Mouse (Mus musculus) MEL (cell line): ENCODE results near the gene Gm7257.

Experiments
- CTCF ChIP-seq, 3 experiments: IDR thresholded peaks in 2 of 3; conservative IDR thresholded peaks in 1 of 3; 2 replicates each; pipeline ENCODE4 v1.5.1; 2011 to 2012; ENCODE audit warnings: low read length in 3 of 3, low read depth in 2 of 3, mild to moderate bottlenecking in 2 of 3, improper control_type of control experiment in 1 of 3, inconsistent platforms in 1 of 3, mixed read lengths in 1 of 3, moderate library complexity in 1 of 3; ENCODE audit not compliant: control insufficient read depth in 1 of 3, insufficient read depth in 1 of 3, poor library complexity in 1 of 3, severe bottlenecking in 1 of 3
- E2F4 ChIP-seq: IDR thresholded peaks from 2 replicates; pipeline ENCODE4 v1.6.1; 2011; ENCODE audit warnings: low read depth, low read length, improper control_type of control experiment, borderline replicate concordance
- POLR2A ChIP-seq, 2 experiments: IDR thresholded peaks; 2 replicates each; pipeline ENCODE4 v1.6.1; 2011 to 2012; ENCODE audit warnings: low read length in 2 of 2, mild to moderate bottlenecking in 2 of 2, control low read depth in 1 of 2, improper control_type of control experiment in 1 of 2, low read depth in 1 of 2, moderate library complexity in 1 of 2; ENCODE audit not compliant: control insufficient read depth in 1 of 2, insufficient read depth in 1 of 2, poor library complexity in 1 of 2
- SMC3 ChIP-seq: IDR thresholded peaks from 2 replicates; pipeline ENCODE4 v1.6.1; 2011; ENCODE audit warnings: low read depth, low read length, improper control_type of control experiment
- ZKSCAN1 ChIP-seq: IDR thresholded peaks from 2 replicates; pipeline ENCODE4 v1.6.1; 2012; ENCODE audit warnings: low read depth, mild to moderate bottlenecking, inconsistent platforms, low read length, improper control_type of control experiment, moderate library complexity

DNA sequence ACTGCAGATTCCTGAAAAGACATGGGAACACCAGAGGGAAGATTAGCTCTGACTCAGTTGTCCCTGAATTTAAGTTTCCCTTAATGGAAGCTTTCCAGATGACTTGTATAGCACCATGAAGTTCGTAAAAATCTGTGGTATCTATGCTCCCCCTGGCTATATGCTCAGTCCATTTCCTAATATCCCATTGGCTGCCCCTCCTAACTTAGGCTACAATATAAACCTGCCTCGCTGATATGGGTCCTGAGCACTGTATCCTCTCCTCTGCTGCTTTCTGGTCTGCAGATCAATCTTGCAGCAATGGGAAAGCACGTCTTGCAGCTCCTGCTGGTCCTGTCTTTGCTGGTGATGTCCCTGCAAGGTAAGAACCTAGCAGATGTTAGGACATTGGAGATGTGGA, 43.7 kb downstream of the Gm7257 start, which contains the start of gene Gm9513:
- TF ChIP-seq E2F4 (no peak), ZKSCAN1 (no peak), POLR2A (IDR thresholded peaks at IDR 0.05; ENCODE audit: control insufficient read depth in 1 of 2, insufficient read depth in 1 of 2, low read depth in 1 of 2, low read length in 2 of 2, poor library complexity in 1 of 2) (no peak), SMC3 (no peak), CTCF (IDR thresholded peaks at IDR 0.05 in 2 of 3, conservative IDR thresholded peaks at IDR 0.05 in 1 of 3; ENCODE audit: control insufficient read depth in 1 of 3, insufficient read depth in 1 of 3, low read depth in 2 of 3, low read length in 3 of 3, poor library complexity in 1 of 3, severe bottlenecking in 1 of 3) (no peak)
